Comparison of ENCODE assay signal across 15 mouse cellular contexts in genomic region chr7:28724613-28725012, GRCm38 (mm10). TPM values are rescaled to one million over a fixed set of nuclear protein-coding genes. Genes with fewer than 3 reads are reported as not detected.
"Had no signal": no experiment of that assay in that cellular context is flagged by ENCODE, and none has a peak within 500 bp of the region (broad histone marks: within the 10 kb centered on the region; RNA-seq: fewer than 3 reads in every experiment).

No protein-coding gene starts in this region.

- DNase-seq: lung, adult 18-20 months; lung, embryonic 14.5 days; lung, postnatal 10 days; lung, postnatal 4 days; midbrain, embryonic 14.5 days; retina, postnatal 1 day; right cerebral cortex, adult 18-20 months; right cerebral cortex, postnatal 25 days; right cerebral cortex, postnatal 4 days; spleen, adult 18-20 months; thymus, adult 18-20 months; thymus, postnatal 25 days; thymus, postnatal 4 days had no signal

RNA-seq across cellular contexts. Expression of gene Ccer2, which starts 31.4 kb away (rescaled TPM):
- total RNA-seq: megakaryocyte, adult 5-6 weeks; megakaryocyte-erythroid progenitor cell, adult 5-6 weeks had no signal

RNA-seq across cellular contexts. Expression of gene Fbxo27, which starts 32.0 kb away (rescaled TPM):
- total RNA-seq: megakaryocyte-erythroid progenitor cell, adult 5-6 weeks had no signal
